Mouse (Mus musculus) lung, embryonic 14.5 days (tissue): ENCODE results near the gene Olfr667. TPM values are rescaled to one million over a fixed set of nuclear protein-coding genes. Genes with fewer than 3 reads are reported as not detected.
"Not testable (repeated sequence)": the region's sequence is repeated elsewhere in the genome, so short reads cannot be mapped to it uniquely, and the experiment has no call there.

Experiments used
- ATAC-seq: fragments of 200-750 bp; cut with Nextera tagmentation; 2 replicates; pipeline ENCODE4 v1.8.0; 2017; ENCODE audit warnings: mild to moderate bottlenecking, moderate TSS enrichment, moderate library complexity; ENCODE audit not compliant: insufficient read depth
- DNase-seq: peaks from one replicate; pipeline ENCODE4 v3.0.0-alpha.2; 2015
- H3K27ac ChIP-seq: fragments of 300-500 bp; sonication (generic); 2 replicates; pipeline ENCODE4 v1.5.1; 2014; ENCODE audit warnings: low read depth, mild to moderate bottlenecking, moderate library complexity
- H3K27me3 ChIP-seq: fragments of 300-500 bp; sonication (generic); 2 replicates; pipeline ENCODE4 v1.6.1; 2014; ENCODE audit warnings: low read length, control low read depth; ENCODE audit not compliant: insufficient read depth
- H3K36me3 ChIP-seq: fragments of 300-500 bp; sonication (generic); 2 replicates; pipeline ENCODE4 v1.6.1; 2014; ENCODE audit warnings: control low read depth; ENCODE audit not compliant: insufficient read depth
- H3K4me1 ChIP-seq: fragments of 300-500 bp; sonication (generic); 2 replicates; pipeline ENCODE4 v1.6.1; 2014; ENCODE audit warnings: antibody characterized with exemption, control low read depth; ENCODE audit not compliant: insufficient read depth
- H3K4me2 ChIP-seq: fragments of 300-500 bp; sonication (generic); 2 replicates; pipeline ENCODE4 v1.6.1; 2014; ENCODE audit warnings: mild to moderate bottlenecking
- H3K4me3 ChIP-seq: fragments of 300-500 bp; sonication (generic); 2 replicates; pipeline ENCODE4 v1.5.1; 2014; ENCODE audit warnings: low read depth, low read length
- H3K9ac ChIP-seq: fragments of 300-500 bp; sonication (generic); 2 replicates; pipeline ENCODE4 v1.6.1; 2014
- H3K9me3 ChIP-seq: fragments of 300-500 bp; sonication (generic); 2 replicates; pipeline ENCODE4 v1.6.1; 2016; ENCODE audit warnings: low read depth, low read length, control low read depth
- CTCF ChIP-seq: IDR thresholded peaks from 2 replicates; pipeline ENCODE4 v1.5.1; 2016; ENCODE audit warnings: antibody characterized with exemption, low read depth
- WGBS: fragments of 180-500 bp; shearing (Covaris S2); extraction: QIAGEN DNeasy Blood & Tissue Kit; methylation state at CpG from one replicate; pipeline ENCODE4 v1.1.7; 2014; 5-methylcytosine and 5-hydroxymethylcytosine counted together
- polyA plus RNA-seq: library from polyadenylated mRNA; unstranded; fragments of >200 nt; fragmentation: Nextera tagmentation; extraction: Ambion mirVana; gene quantifications from 2 replicates; pipeline ENCODE4 v1.2.1, GENCODE M21; 2014

Gene Olfr667
- not detected in 2 replicates for polyA plus RNA-seq

DNA sequence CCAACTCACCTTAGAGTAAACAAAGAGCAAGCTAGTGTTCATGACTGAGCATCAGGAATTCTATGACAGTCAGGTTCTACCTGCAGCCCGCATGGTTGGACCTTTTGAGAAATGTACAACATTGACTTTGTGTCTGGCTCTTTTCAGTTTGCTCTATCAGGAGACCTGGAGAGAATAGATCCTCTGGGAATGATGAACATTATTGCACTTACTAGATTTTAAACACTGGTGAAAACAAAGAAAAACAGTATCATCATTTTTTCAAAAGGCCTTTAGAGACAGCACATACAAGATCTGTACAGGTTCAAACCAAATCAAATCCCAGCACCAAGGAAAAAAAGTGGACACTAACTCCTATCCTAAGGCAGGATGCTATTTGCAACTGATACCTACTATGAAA is at the start of gene Olfr667:
Gene Olfr667, minus strand, starts transcription at position 101 of the 400 bp plus-strand sequence.
- no peak within 1 kb of the TSS for H3K4me3 ChIP-seq
- H3K4me2 ChIP-seq, result no peak within 1 kb of the TSS
- no peaks in the 10 kb centered on the region for H3K36me3 ChIP-seq
- H3K4me1 ChIP-seq, result no peaks in the 10 kb centered on the region
- H3K9ac ChIP-seq, result no peak within 1 kb of the TSS
- 75% methylated on average over 1 of the region's 1 CpGs for WGBS
- no peaks in the 10 kb centered on the region for H3K9me3 ChIP-seq
- H3K27me3 ChIP-seq, result no peaks in the 10 kb centered on the region
- no peak for DNase-seq
- no peak for ATAC-seq
- TF ChIP-seq CTCF, result no peak
- H3K27ac ChIP-seq, result no peak within 1 kb of the TSS

DNA sequence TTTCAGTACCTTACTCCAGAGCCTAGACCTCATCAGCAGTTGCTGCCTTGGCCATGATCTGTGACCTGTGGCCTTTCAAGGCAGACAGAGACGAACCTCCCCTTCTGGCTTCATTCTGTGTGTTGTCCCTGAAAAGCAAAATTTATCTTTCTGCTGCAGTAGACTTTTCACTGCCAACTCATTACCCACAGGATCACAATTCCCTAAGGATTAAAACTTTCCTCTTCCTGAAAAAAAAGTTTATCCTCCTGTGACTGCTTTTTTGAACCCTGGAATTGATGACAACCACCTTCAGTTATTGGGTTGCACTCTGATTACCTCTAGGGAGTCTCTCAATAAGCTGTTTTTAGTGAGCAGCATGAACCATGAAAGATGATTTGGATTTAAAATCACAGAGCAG is 41.2 kb upstream of the Olfr667 start, which contains the start of gene Olfr670:
Gene Olfr670, minus strand, starts transcription at position 101 of the 400 bp plus-strand sequence.
- ATAC-seq (no peak), DNase-seq (no peak)
- no peak within 1 kb of the TSS for H3K27ac ChIP-seq
- H3K27me3 ChIP-seq, result no peaks in the 10 kb centered on the region
- WGBS, result 31% methylated on average over 1 of the region's 1 CpGs
- H3K4me1 ChIP-seq, result no peaks in the 10 kb centered on the region
- H3K9me3 ChIP-seq, result no peaks in the 10 kb centered on the region
- TF ChIP-seq CTCF, result no peak
- H3K4me2 ChIP-seq, result no peak within 1 kb of the TSS
- no peaks in the 10 kb centered on the region for H3K36me3 ChIP-seq
- H3K4me3 ChIP-seq, result no peak within 1 kb of the TSS
- no peak within 1 kb of the TSS for H3K9ac ChIP-seq

DNA sequence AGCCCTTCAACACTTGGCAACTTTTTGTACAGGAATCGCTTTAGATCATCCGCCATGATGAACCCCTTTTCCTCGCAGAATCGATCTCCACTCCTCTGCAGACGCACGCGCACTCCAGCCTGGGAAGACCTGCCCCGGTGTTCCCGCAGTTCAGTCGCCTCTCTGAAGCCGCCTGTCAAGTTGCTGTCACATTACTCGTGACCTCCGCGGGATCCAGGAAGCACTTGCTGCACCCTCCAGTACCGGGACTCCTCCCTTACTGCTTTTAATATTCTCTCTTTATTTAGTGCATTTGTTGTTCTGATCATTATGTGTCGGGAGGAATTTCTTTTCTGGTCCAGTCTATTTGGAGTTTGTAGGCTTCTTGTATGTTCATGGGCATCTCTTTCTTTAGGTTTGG is 29.0 kb upstream of the Olfr667 start:
- not testable (repeated sequence) for H3K36me3 ChIP-seq, H3K4me2 ChIP-seq, H3K9ac ChIP-seq, DNase-seq, ATAC-seq, H3K4me3 ChIP-seq, H3K27me3 ChIP-seq, H3K9me3 ChIP-seq, H3K27ac ChIP-seq, H3K4me1 ChIP-seq
- WGBS, result 91% methylated on average over 16 of the region's 16 CpGs

DNA sequence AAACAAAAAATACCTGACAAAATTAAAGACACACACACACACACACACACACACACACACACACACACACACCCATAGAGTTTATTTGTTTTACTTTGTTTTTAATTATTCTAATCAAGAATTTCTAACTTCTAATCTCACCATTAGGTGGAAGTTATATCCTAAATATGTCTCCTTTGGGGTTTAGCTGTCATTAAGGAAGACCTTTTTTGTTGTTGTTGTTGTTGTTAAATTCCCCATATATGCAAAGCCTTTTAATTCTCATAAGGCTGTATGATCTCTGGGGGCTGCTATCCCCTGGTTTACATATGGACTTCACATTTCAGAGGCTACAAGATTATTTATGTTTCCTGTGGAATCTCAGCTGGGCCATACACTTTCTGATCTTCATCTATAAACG is 12.7 kb upstream of the Olfr667 start, which contains the start of gene Olfr669:
Gene Olfr669, plus strand, starts transcription at position 301 of the 400 bp plus-strand sequence.
- ATAC-seq, result no peak
- WGBS, result 73% methylated on average over 1 of the region's 1 CpGs
- no peak for TF ChIP-seq CTCF

DNA sequence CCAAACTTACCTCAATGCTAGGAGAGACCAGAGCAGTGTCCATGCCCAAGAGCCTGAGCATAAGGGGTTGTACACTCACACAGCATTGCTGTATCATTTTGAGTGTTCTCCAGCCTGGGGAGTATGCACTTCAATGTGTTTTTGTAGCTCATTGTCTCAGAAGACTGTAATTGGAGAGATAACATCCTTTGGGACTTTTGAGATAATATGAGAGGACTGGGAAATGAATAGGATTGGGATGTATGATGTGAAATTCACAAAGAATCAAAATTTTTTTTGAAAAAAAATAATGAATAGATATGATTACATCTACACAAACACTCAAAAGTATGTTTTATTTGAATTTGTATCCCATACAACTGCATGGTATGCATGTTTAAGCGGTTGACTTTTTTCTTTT is 6.7 kb upstream of the Olfr667 start, which contains the start of gene Olfr668:
Gene Olfr668, minus strand, starts transcription at position 101 of the 400 bp plus-strand sequence.
- Histone ChIP-seq H3K27me3 (no peaks in the 10 kb centered on the region), H3K4me3 (no peak within 1 kb of the TSS), H3K27ac (no peak within 1 kb of the TSS), H3K4me2 (no peak within 1 kb of the TSS), H3K4me1 (no peaks in the 10 kb centered on the region), H3K9me3 (no peaks in the 10 kb centered on the region), H3K36me3 (no peaks in the 10 kb centered on the region), H3K9ac (no peak within 1 kb of the TSS)
- DNase-seq (no peak), ATAC-seq (no peak)
- TF ChIP-seq CTCF, result no peak
- WGBS, result 73% methylated on average over 1 of the region's 1 CpGs

More for the DNA sequence above, 12.7 kb upstream of the Olfr667 start, which contains the start of gene Olfr669:
- Histone ChIP-seq H3K9ac (no peak within 1 kb of the TSS), H3K4me2 (no peak within 1 kb of the TSS), H3K4me3 (no peak within 1 kb of the TSS), H3K27me3 (no peaks in the 10 kb centered on the region), H3K9me3 (no peaks in the 10 kb centered on the region), H3K27ac (no peak within 1 kb of the TSS), H3K36me3 (no peaks in the 10 kb centered on the region), H3K4me1 (no peaks in the 10 kb centered on the region)
- no peak for DNase-seq

DNA sequence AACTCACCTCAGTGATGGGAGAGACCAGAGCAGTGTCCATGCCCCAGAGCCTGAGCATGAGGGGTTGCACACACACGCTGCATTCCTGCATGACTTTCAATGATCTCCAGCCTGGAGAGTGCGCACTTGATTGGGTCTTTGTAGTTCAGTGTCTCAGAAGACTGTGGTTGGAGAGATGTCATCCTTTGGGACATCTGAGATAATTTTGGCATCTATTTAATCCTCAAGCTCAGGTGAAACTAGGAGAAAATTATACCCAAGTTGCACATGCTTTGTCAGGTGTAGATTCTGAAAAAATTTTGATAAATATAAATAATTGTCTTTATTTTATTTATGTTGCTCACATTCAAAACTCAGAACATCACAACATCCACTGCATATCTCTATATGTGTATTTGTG is 25.4 kb downstream of the Olfr667 start, which contains the start of gene Olfr666:
Gene Olfr666, minus strand, starts transcription at position 101 of the 400 bp plus-strand sequence.
- Histone ChIP-seq H3K9me3 (no peaks in the 10 kb centered on the region), H3K27me3 (no peaks in the 10 kb centered on the region), H3K4me2 (no peak within 1 kb of the TSS), H3K9ac (no peak within 1 kb of the TSS), H3K36me3 (no peaks in the 10 kb centered on the region), H3K27ac (no peak within 1 kb of the TSS), H3K4me3 (no peak within 1 kb of the TSS), H3K4me1 (no peaks in the 10 kb centered on the region)
- no peak for ATAC-seq
- no peak for TF ChIP-seq CTCF
- WGBS, result 75% methylated on average over 2 of the region's 2 CpGs
- no peak for DNase-seq

DNA sequence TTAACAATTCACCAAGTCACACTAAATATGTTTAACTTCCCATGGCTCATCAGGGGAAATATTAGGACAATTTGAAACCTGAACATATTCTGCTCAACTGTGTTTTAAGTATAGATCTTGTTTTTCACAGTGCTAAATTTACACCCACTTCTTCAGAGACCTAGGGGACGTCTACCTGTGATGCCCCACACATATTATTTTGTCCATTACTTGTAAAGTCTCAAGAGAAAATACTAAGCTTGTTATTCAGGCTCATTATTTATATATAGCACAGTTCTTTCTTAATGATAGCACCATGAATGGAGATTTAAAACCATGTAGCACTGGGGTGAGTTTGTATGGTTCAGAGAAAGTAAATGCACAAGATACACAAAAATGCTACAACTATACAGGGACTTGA is 43.6 kb downstream of the Olfr667 start, which contains the start of gene Olfr665:
Gene Olfr665, plus strand, starts transcription at position 301 of the 400 bp plus-strand sequence.
- H3K9me3 ChIP-seq, result no peaks in the 10 kb centered on the region
- H3K4me2 ChIP-seq, result no peak within 1 kb of the TSS
- no peak within 1 kb of the TSS for H3K4me3 ChIP-seq
- no peak for DNase-seq
- H3K4me1 ChIP-seq, result no peaks in the 10 kb centered on the region
- WGBS, result 23% methylated on average over 1 of the region's 1 CpGs
- TF ChIP-seq CTCF, result no peak
- ATAC-seq, result no peak
- H3K27ac ChIP-seq, result no peak within 1 kb of the TSS
- H3K27me3 ChIP-seq, result no peaks in the 10 kb centered on the region
- H3K36me3 ChIP-seq, result no peaks in the 10 kb centered on the region
- H3K9ac ChIP-seq, result no peak within 1 kb of the TSS

Other genes with a start within 250 kb of the Olfr667 start
- gene Olfr661, start 235.0 kb downstream of the Olfr667 start, polyA plus RNA-seq, result not detected in 2 replicates
- gene Usp17le, start 144.0 kb downstream of the Olfr667 start, polyA plus RNA-seq, result not detected in 2 replicates
- not detected in 2 replicates for gene Usp17lb, start 78.9 kb downstream of the Olfr667 start, polyA plus RNA-seq
- not detected in 2 replicates for gene Usp17la, start 64.5 kb downstream of the Olfr667 start, polyA plus RNA-seq
- gene Olfr665, start 43.5 kb downstream of the Olfr667 start, polyA plus RNA-seq, result not detected in 2 replicates
- not detected in 2 replicates for gene Olfr666, start 25.5 kb downstream of the Olfr667 start, polyA plus RNA-seq
- gene Olfr668, start 6.6 kb upstream of the Olfr667 start, polyA plus RNA-seq, result not detected in 2 replicates
- not detected in 2 replicates for gene Olfr669, start 12.8 kb upstream of the Olfr667 start, polyA plus RNA-seq
- not detected in 2 replicates for gene Olfr670, start 41.1 kb upstream of the Olfr667 start, polyA plus RNA-seq
- gene Olfr671, start 57.6 kb upstream of the Olfr667 start, polyA plus RNA-seq, result not detected in 2 replicates
- not detected in 2 replicates for gene Olfr672, start 80.5 kb upstream of the Olfr667 start, polyA plus RNA-seq
- gene Olfr675, start 107.0 kb upstream of the Olfr667 start, polyA plus RNA-seq, result not detected in 2 replicates
- gene Olfr676, start 111.2 kb upstream of the Olfr667 start, polyA plus RNA-seq, result not detected in 2 replicates
- gene Olfr677, start 129.9 kb upstream of the Olfr667 start, polyA plus RNA-seq, result not detected in 2 replicates
- gene Olfr678, start 143.0 kb upstream of the Olfr667 start, polyA plus RNA-seq, result not detected in 2 replicates
- not detected in 2 replicates for gene Olfr679, start 159.7 kb upstream of the Olfr667 start, polyA plus RNA-seq
- gene Olfr680-ps1, start 171.3 kb upstream of the Olfr667 start, polyA plus RNA-seq, result not detected in 2 replicates
- not detected in 2 replicates for gene Olfr681, start 195.4 kb upstream of the Olfr667 start, polyA plus RNA-seq
- not detected in 2 replicates for gene Olfr683, start 225.5 kb upstream of the Olfr667 start, polyA plus RNA-seq
- gene Olfr684, start 242.2 kb upstream of the Olfr667 start, polyA plus RNA-seq, result not detected in 2 replicates